Mouse (Mus musculus) liver, adult 2 months (tissue): ENCODE measurements at regions not wholly inside any gene's neighbourhood (a gene's known extent, or its start where the extent isn't known, plus 50 kb on each side); places are given as distances from the start of the nearest gene placed in this dataset.
A peak's percentile ranks its signal among the peaks of the same experiment; 100 is the strongest.

ENCODE experiments used
- DNase-seq: peaks from one replicate; pipeline ENCODE4 v3.0.0-alpha.2; 2011; ENCODE audit warnings: low read depth, low spot score; ENCODE audit errors: extremely low read depth
- H3K27ac ChIP-seq: fragments of 200-500 bp; replicated peaks from 2 replicates; pipeline ENCODE4 v1.5.1; 2012; ENCODE audit warnings: low read depth, mild to moderate bottlenecking, control low read depth, inconsistent platforms, low read length; ENCODE audit not compliant: insufficient read depth
- H3K27me3 ChIP-seq: fragments of 200-500 bp; 2 replicates; pipeline ENCODE4 v1.6.1; 2012; ENCODE audit warnings: mild to moderate bottlenecking, moderate library complexity, low read length, inconsistent platforms; ENCODE audit not compliant: control insufficient read depth, insufficient read depth
- H3K36me3 ChIP-seq: fragments of 200-500 bp; 2 replicates; pipeline ENCODE4 v1.6.1; 2012; ENCODE audit warnings: low read length, inconsistent platforms; ENCODE audit not compliant: control insufficient read depth, insufficient read depth
- H3K4me1 ChIP-seq: fragments of 200-500 bp; 2 replicates; pipeline ENCODE4 v1.6.1; 2011; ENCODE audit warnings: low read length; ENCODE audit not compliant: control insufficient read depth, insufficient read depth
- H3K4me3 ChIP-seq: fragments of 200-500 bp; 2 replicates; pipeline ENCODE4 v1.5.1; 2011; ENCODE audit warnings: low read depth, mild to moderate bottlenecking, control low read depth, low read length, moderate library complexity; ENCODE audit not compliant: insufficient read depth
- H3K79me2 ChIP-seq: fragments of 200-500 bp; 2 replicates; pipeline ENCODE4 v1.6.1; 2012; ENCODE audit warnings: inconsistent platforms, mild to moderate bottlenecking, low read length, moderate library complexity; ENCODE audit not compliant: control insufficient read depth, insufficient read depth
- H3K9ac ChIP-seq: fragments of 200-500 bp; 2 replicates; pipeline ENCODE4 v1.6.1; 2012; ENCODE audit warnings: low read depth, mild to moderate bottlenecking, control low read depth, inconsistent platforms, low read length
- CTCF ChIP-seq: fragments of 200-500 bp; IDR thresholded peaks from 2 replicates; pipeline ENCODE4 v1.5.1; 2011; ENCODE audit warnings: low read depth, low read length, control low read depth
- POLR2A ChIP-seq: fragments of 200-500 bp; IDR thresholded peaks from 2 replicates; pipeline ENCODE4 v1.6.1; 2011; ENCODE audit warnings: low read length, control low read depth; ENCODE audit not compliant: insufficient read depth; ENCODE audit errors: extremely low read depth
- WGBS: fragments of 180-500 bp; shearing (Covaris S2); methylation state at CpG from one replicate; pipeline ENCODE4 v1.1.7; 2018; 5-methylcytosine and 5-hydroxymethylcytosine counted together

DNA sequence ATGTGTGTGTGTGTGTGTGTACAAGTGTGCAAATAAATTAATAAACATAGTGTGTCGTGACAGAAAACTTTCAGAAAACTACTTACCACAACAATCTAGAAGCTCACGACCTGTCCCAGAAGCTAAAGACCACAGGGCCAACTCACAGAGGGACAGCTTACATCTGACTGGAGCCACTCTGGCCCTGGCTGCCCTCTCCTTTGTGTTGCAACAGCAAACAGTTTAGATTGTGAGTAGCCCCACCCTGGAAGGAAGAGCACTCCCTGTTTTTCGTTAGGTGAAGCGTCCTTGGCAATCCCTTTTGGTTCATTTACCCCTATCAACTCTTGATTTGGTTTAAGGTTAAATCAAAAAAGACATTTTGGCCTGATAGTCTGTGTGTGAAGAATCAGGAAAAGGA lies 63.2 kb downstream of the Cpn2 start:
- no peak overlapping the region for H3K9ac ChIP-seq
- WGBS, result 9% methylated on average over 4 of the region's 4 CpGs
- peaks cover 2% of the 10 kb centered on the region; the same call in 1 of the 2 replicates for H3K4me1 ChIP-seq
- no peaks in the 10 kb centered on the region for H3K79me2 ChIP-seq
- H3K36me3 ChIP-seq, result no peaks in the 10 kb centered on the region
- H3K27me3 ChIP-seq, result no peaks in the 10 kb centered on the region
- TF ChIP-seq CTCF, result no peak
- no peak for TF ChIP-seq POLR2A
- no peak overlapping the region for H3K27ac ChIP-seq
- peak; percentile 69 for DNase-seq
- H3K4me3 ChIP-seq, result no peak overlapping the region

DNA sequence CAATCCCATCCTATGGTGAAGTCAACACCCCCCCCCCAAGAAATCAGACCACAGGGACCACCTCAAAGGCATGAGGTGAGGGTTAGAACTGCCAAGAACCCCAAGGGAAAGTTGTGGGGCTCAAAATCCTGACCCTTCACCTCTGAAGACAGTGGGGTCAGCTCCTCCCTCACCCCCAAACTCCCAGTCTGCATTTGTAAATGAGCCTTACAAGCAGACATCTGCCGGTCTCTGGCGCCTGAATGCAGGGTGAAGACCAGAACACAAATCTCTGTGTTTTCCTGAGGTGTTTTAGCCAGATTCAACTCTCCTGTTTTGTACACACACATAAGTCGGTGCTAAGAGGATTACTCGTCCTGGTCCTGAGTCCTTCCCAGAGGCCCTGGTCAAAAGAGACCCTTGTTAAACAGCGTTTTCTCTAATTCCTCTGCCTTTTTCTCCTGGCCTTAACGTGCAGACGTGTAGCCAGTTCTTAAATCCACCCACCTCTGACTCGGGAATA lies 61.9 kb downstream of the Cpn2 start:
- Histone ChIP-seq H3K79me2 (no peaks in the 10 kb centered on the region), H3K27ac (no peak overlapping the region), H3K9ac (no peak overlapping the region), H3K4me1 (peaks cover 2% of the 10 kb centered on the region; the same call in 1 of the 2 replicates), H3K4me3 (no peak overlapping the region), H3K27me3 (no peaks in the 10 kb centered on the region), H3K36me3 (no peaks in the 10 kb centered on the region)
- DNase-seq, result no peak
- TF ChIP-seq POLR2A, result no peak
- TF ChIP-seq CTCF, result no peak
- 71% methylated on average over 8 of the region's 8 CpGs for WGBS

DNA sequence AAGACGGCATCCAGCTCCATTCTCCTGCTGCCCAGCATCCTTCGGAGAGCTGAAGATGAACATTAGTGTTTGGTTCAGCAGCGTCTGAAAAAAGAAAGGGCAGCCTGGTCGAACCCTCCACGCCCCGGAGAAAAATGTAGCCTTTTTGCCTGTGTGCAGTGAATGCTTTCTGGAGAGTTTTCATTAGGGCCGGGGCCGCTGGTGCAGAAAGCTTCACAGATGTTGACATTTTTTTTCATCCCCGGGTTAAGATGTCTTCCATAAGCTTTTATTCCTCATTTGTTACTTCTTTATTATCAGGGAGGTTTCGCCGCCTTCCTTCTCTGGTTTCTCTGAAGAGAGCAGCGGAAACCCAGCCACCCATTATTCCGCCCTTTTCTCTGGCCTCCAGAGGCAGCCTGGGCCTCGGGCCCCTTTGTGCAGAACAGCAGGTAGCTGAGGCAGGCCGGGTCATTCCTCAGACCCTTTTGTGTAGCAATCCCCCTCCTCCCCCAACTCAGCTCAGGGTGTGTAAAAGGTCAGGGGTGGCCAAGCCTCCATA lies 61.4 kb downstream of the Cpn2 start:
- Histone ChIP-seq H3K4me3 (no peak overlapping the region), H3K36me3 (no peaks in the 10 kb centered on the region), H3K9ac (no peak overlapping the region), H3K27me3 (no peaks in the 10 kb centered on the region), H3K79me2 (no peaks in the 10 kb centered on the region), H3K4me1 (peaks cover 2% of the 10 kb centered on the region; the same call in 1 of the 2 replicates), H3K27ac (no peak overlapping the region)
- TF ChIP-seq POLR2A (no peak), CTCF (no peak)
- DNase-seq, result no peak
- 69% methylated on average over 15 of the region's 15 CpGs for WGBS
